Mouse (Mus musculus) bone marrow, adult 2 months (tissue): ENCODE data around the gene Adtrp.

ENCODE experiments used
- CTCF ChIP-seq: fragments of 200-500 bp; IDR thresholded peaks from 2 replicates; pipeline ENCODE4 v1.5.1; 2011; ENCODE audit warnings: low read length, control low read depth; ENCODE audit not compliant: control insufficient read depth, insufficient read depth
- POLR2A ChIP-seq: fragments of 200-500 bp; IDR thresholded peaks from 2 replicates; pipeline ENCODE4 v1.6.1; 2011; ENCODE audit warnings: low read depth, mild to moderate bottlenecking, control low read depth, low read length, borderline replicate concordance; ENCODE audit not compliant: control insufficient read depth

DNA sequence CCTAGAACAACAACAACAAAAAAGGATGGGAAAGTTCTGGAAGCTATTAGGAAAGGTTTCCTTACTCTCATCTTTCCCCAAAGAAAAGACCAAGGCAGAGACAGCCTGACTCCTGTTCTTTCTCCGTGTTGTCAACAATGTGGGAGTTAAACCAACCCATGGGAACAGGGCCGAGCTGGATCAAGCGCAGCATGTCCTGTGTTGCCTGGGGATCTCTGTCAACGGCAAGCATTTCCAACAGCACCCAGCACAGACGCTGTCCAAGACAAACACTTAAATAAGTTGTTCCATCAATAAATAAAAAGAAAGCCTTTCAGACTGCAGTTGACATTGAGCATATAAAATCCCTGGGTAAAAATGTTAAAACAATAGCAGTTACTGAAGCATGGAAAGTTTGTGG, 17.6 kb upstream of the Adtrp start:
- TF ChIP-seq POLR2A (no peak), CTCF (no peak)
